Mouse (Mus musculus): ENCODE results near the gene Usp33. TPM values are rescaled to one million over a fixed set of nuclear protein-coding genes. Genes with fewer than 3 reads are reported as not detected.

Usp33 gene
- total and polyA plus RNA-seq, 3 experiments = 38.3 to 54.7 (median 48.9) TPM

DNA sequence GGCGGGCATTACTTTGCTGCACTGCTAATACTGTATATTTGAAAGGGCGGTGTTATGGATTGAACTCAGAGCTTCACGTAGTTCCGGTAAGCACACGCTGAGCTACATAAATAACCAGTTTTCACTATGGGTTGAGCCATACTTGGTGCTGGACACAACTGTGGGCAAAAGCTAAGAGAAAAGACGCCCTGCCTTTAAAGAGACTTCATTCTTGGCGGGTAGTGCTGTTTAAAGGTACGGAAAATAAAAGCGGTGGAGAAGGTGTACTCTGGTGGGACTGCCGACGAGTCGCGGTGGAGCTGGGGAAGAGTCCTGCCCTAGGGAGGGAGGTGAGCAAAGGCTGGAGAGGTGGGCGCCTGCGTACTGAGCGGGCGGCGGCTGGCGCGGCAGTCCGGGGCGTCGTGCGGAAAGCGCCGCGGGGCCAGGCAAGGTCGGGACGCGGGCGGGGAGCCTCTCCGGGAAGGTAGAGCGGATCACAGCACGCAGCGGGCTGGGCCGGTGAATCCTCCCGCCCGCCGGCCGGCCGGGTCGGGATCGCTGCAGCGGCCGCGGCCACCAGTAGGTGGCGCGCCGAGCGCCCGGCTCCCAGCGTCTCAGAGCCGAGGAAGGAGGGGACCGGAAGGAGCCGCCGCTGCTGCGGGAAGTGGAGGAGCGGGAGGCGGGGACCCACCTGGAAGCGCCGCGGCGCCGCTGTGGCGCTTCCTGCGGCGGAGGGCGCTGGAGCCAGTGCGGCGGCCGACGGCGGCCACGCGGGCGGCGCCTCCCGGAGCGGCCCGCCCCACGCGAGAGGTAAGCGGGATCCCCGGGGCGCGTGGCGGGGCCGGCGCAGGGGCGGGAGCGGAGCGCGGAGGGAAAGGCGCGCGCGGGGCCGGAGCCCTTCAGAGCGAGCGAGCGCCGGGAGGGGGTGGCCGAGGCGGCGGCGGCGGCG lies 49.3 kb downstream of the Usp33 start, which contains the start of gene Zzz3 (continued):
- TF ChIP-seq POLR2AphosphoS2 (IDR thresholded peaks at IDR 0.05; ENCODE audit: low read depth, low read length) = peak; percentile 86; the same call in 1 of the 2 replicates

DNA sequence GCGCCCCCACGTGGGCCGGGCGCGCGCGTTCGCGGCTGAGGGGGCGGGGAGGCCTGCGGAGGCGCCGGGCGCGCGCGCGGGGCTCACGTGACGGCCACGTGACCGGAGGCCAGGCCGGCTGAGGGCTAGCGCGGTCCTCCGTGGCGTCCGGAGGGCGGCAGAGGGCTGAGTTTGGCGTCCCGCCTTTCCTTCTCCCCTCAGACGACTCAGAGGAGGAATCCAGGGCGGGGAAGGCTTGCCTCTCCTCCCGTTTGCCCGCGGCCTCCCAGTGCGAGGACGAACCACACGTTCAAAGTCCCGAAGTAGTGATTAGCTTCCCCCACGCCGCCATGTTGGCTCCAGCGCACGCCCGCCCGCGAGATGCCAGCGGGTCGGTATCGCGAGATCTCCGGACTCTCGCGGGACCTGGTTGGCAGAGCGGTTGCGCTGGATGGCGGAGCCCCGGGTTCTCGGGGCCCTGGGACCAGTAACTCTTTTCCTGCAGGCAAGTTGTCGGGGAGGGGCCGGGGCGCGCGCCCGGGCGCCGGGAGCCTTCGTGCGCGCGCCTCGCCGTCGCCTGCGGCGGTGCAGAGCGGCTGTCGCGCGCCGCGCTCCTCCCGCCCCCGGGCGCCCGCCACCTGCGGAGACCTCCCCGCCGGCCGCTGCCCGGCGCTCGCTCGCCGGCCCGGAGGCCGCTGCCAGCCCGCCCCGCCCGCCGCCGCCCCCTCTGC lies 50.2 kb downstream of the Usp33 start:
- H3K36me3 ChIP-seq (replicated peaks in 1 of 2; ENCODE audit: control insufficient read depth in 1 of 2, insufficient read depth in 1 of 2, low read length in 1 of 2) = peaks cover 6 to 56% of the 10 kb centered on the region in 2 experiments
- dilution Hi-C loops (cut with MboI; ENCODE audit: extremely low pct_ligation_motif_present, extremely low pct_unique_long_range_greater_than_20kb, low sequenced_read_pairs) = no loop called here
- peak overlapping the region; percentile 75 to 90 (median 76) for H3K4me3 ChIP-seq (replicated peaks in 1 of 3; ENCODE audit: low read depth in 2 of 3, low read length in 2 of 3, poor library complexity in 1 of 3)
- peak; percentile 93 for TF ChIP-seq USF1 (IDR thresholded peaks at IDR 0.05; ENCODE audit: low read depth, low read length)
- TF ChIP-seq E2F4 (IDR thresholded peaks at IDR 0.05; ENCODE audit: insufficient replicate concordance, low read depth, low read length) = no peak
- peak; percentile 91 for TF ChIP-seq MXI1 (IDR thresholded peaks at IDR 0.05; ENCODE audit: low read depth, low read length)
- TF ChIP-seq RCOR1 (conservative IDR thresholded peaks at IDR 0.05; ENCODE audit: low read depth, low read length) = no peak
- no peak; the same call in 1 of the 2 replicates for TF ChIP-seq POLR2AphosphoS2 (IDR thresholded peaks at IDR 0.05; ENCODE audit: low read depth, low read length)
- TF ChIP-seq PAX5 (IDR thresholded peaks at IDR 0.05; ENCODE audit: low read length) = no peak
- TF ChIP-seq CHD1 (IDR thresholded peaks at IDR 0.05; ENCODE audit: low read depth, low read length) = no peak
- no peak for TF ChIP-seq MAFK (IDR thresholded peaks at IDR 0.05; ENCODE audit: insufficient replicate concordance, low read length)
- TF ChIP-seq JUN (IDR thresholded peaks at IDR 0.05; ENCODE audit: insufficient read depth, low read depth, low read length) = no peak
- TF ChIP-seq ZMIZ1 (IDR thresholded peaks at IDR 0.05; ENCODE audit: low read depth, low read length) = peak; percentile 84
- no peak for TF ChIP-seq RAD21 (IDR thresholded peaks at IDR 0.05; ENCODE audit: low read depth, low read length)
- TF ChIP-seq ZKSCAN1 (IDR thresholded peaks at IDR 0.05; ENCODE audit: borderline replicate concordance, low read depth, low read length) = no peak
- TF ChIP-seq IRF4 (IDR thresholded peaks at IDR 0.05; ENCODE audit: low read depth, low read length) = peak; percentile 7; the same call in 1 of the 2 replicates
- TF ChIP-seq GABPA (IDR thresholded peaks at IDR 0.05; ENCODE audit: insufficient replicate concordance, low read depth, low read length) = no peak
- peak; percentile 20; the same call in 1 of the 2 replicates for TF ChIP-seq MEF2A (IDR thresholded peaks at IDR 0.05; ENCODE audit: borderline replicate concordance, low read depth, low read length)
- peak; percentile 84 for TF ChIP-seq HCFC1 (IDR thresholded peaks at IDR 0.05; ENCODE audit: low read depth, low read length)
- TF ChIP-seq BHLHE40 (IDR thresholded peaks at IDR 0.05; ENCODE audit: low read depth, low read length) = peak; percentile 98
- peak; percentile 98 for TF ChIP-seq MAX (IDR thresholded peaks at IDR 0.05; ENCODE audit: low read length)
- TF ChIP-seq ELF1 (IDR thresholded peaks at IDR 0.05; ENCODE audit: low read depth, low read length) = no peak
- peak; percentile 98 for TF ChIP-seq MYC (IDR thresholded peaks at IDR 0.05; ENCODE audit: low read depth, low read length)
- peak; percentile 91 for TF ChIP-seq TBP (conservative IDR thresholded peaks at IDR 0.05; ENCODE audit: low read depth, low read length)
- TF ChIP-seq SIN3A (IDR thresholded peaks at IDR 0.05; ENCODE audit: low read length) = peak; percentile 46
- no peak for TF ChIP-seq JUND (conservative IDR thresholded peaks at IDR 0.05; ENCODE audit: low read depth, low read length)
- peak; percentile 99 for TF ChIP-seq CHD2 (IDR thresholded peaks at IDR 0.05; ENCODE audit: low read length)
- peak; percentile 61; the same call in 1 of the 2 replicates for TF ChIP-seq KAT2A (IDR thresholded peaks at IDR 0.05; ENCODE audit: insufficient replicate concordance, low read length)
- TF ChIP-seq EP300 (IDR thresholded peaks at IDR 0.05; ENCODE audit: low read length) = no peak
- TF ChIP-seq CTCF (conservative IDR thresholded peaks at IDR 0.05 in 1 of 2, IDR thresholded peaks at IDR 0.05 in 1 of 2; ENCODE audit: low read depth in 2 of 2, low read length in 2 of 2) = no peak
- TF ChIP-seq ZC3H11A (IDR thresholded peaks at IDR 0.05; ENCODE audit: low read depth, low read length) = no peak
- no peak for TF ChIP-seq MAZ (IDR thresholded peaks at IDR 0.05; ENCODE audit: low read depth, low read length)
- peak; percentile 98 for TF ChIP-seq POLR2A (IDR thresholded peaks at IDR 0.05; ENCODE audit: low read depth, low read length)
- TF ChIP-seq TCF12 (IDR thresholded peaks at IDR 0.05; ENCODE audit: low read depth, low read length) = peak; percentile 96
- no peak for TF ChIP-seq ETS1 (conservative IDR thresholded peaks at IDR 0.05; ENCODE audit: low read depth, low read length)
- peak; percentile 95 for TF ChIP-seq NELFE (IDR thresholded peaks at IDR 0.05; ENCODE audit: low read depth, low read length)
- no peak for TF ChIP-seq ZNF384 (IDR thresholded peaks at IDR 0.05; ENCODE audit: low read depth, low read length)

More for the DNA sequence above, 50.2 kb downstream of the Usp33 start:
- Histone ChIP-seq H3K27me3 (replicated peaks) (no peaks in the 10 kb centered on the region), H3K27ac (ENCODE audit: insufficient read depth, low read depth) (peak overlapping the region; percentile 92), H3K4me1 (ENCODE audit: control insufficient read depth in 1 of 2, insufficient read depth in 2 of 2) (peaks cover 21 to 60% of the 10 kb centered on the region in 2 experiments), H3K9me3 (replicated peaks; ENCODE audit: low read length) (no peaks in the 10 kb centered on the region), H3K9ac (ENCODE audit: insufficient read depth, low read depth) (peak overlapping the region; percentile 83), H3K4me2 (ENCODE audit: insufficient read depth, low read depth, poor library complexity, severe bottlenecking) (no peak overlapping the region), H3K79me2 (replicated peaks; ENCODE audit: control insufficient read depth, extremely low read depth, insufficient read depth, poor library complexity, severe bottlenecking) (peaks cover 55% of the 10 kb centered on the region)
- peak; percentile 99 for DNase-seq (ENCODE audit: extremely low read depth)
- in situ Hi-C loops (cut with MboI; ENCODE audit: low pct_ligation_motif_present, low pct_unique_long_range_greater_than_20kb, low sequenced_read_pairs) = loop anchor here (5.0 kb wide), 1 partner anchor 81 kb away; no protein-coding TSS in a partner anchor

Data from CH12.LX (cell line).